Mouse (Mus musculus) small intestine, adult 2 months (tissue): ENCODE results near the gene Eif4b.

Experiments
- CTCF ChIP-seq: fragments of 200-500 bp; IDR thresholded peaks from 2 replicates; pipeline ENCODE4 v1.5.1; 2012; ENCODE audit warnings: low read depth, mild to moderate bottlenecking, control low read depth, inconsistent platforms, low read length, moderate library complexity, mixed read lengths; ENCODE audit not compliant: insufficient replicate concordance, insufficient read length; ENCODE audit errors: extremely low read depth
- POLR2A ChIP-seq: fragments of 200-500 bp; IDR thresholded peaks from 2 replicates; pipeline ENCODE4 v1.6.1; 2012; ENCODE audit warnings: low read depth, mild to moderate bottlenecking, control low read depth, inconsistent platforms, low read length, moderate library complexity

GRCm38 (mm10) chr15:102074070-102074731 is 628 bp downstream of the Eif4b start:
- TF ChIP-seq CTCF (no peak), POLR2A (no peak; the same call in 1 of the 2 replicates)
